23 mouse cellular contexts compared by ENCODE assay signal in the genomic region with DNA sequence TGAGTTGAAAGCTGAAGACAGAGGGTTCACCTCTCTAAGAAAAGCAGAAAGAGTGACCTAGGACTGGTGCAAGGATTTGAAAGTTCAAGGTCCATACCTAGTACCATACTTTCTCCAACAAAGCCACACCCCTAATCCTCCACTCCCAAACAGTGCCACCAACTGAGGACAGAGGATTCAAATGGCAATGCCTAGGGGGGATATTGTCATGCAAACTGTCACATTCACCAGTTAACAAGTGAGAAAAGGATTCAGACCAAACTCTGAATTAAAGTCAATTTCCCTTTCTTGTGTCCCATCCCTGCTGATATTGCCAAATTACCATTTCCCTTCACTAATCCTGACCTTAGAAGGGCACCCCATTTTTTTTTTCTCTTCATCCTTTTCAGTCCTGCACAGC.
"Had no signal": no experiment of that assay in that cellular context is flagged by ENCODE, and none has a peak within 500 bp of the region (broad histone marks: within the 10 kb centered on the region; RNA-seq: fewer than 3 reads in every experiment).

No protein-coding gene starts in this region.

- H3K4me1 ChIP-seq: heart, embryonic 10.5 days; heart, embryonic 12.5 days; hindbrain, embryonic 10.5 days; hindbrain, embryonic 12.5 days; intestine, embryonic 15.5 days; kidney, embryonic 15.5 days; limb, embryonic 10.5 days; limb, embryonic 12.5 days; liver, embryonic 13.5 days; liver, embryonic 15.5 days had no signal

- H3K27me3 ChIP-seq: heart, embryonic 12.5 days; hindbrain, embryonic 12.5 days; intestine, embryonic 15.5 days; kidney, embryonic 15.5 days; limb, embryonic 12.5 days; liver, embryonic 13.5 days; liver, embryonic 15.5 days had no signal

- DNase-seq: gastrocnemius, postnatal 25 days; heart, adult 18-20 months; heart, postnatal 10 days; heart, postnatal 4 days; kidney, adult 18-20 months; kidney, adult 9 months; kidney, postnatal 14 days; kidney, postnatal 36 days; layer of hippocampus, adult 9-11 months; layer of hippocampus, postnatal 36 days; liver; liver, embryonic 13.5 days had no signal

- H3K9ac ChIP-seq: heart, embryonic 12.5 days; hindbrain, embryonic 12.5 days; hindbrain, embryonic 14.5 days; intestine, embryonic 15.5 days; kidney, embryonic 15.5 days; limb, embryonic 12.5 days; liver, embryonic 13.5 days; liver, embryonic 15.5 days had no signal

- H3K36me3 ChIP-seq: heart, embryonic 10.5 days; heart, embryonic 12.5 days; hindbrain, embryonic 10.5 days; hindbrain, embryonic 12.5 days; intestine, embryonic 15.5 days; kidney, embryonic 15.5 days; limb, embryonic 10.5 days; limb, embryonic 12.5 days; liver, embryonic 13.5 days; liver, embryonic 15.5 days had no signal

- H3K4me3 ChIP-seq: heart, embryonic 10.5 days; heart, embryonic 12.5 days; hindbrain, embryonic 10.5 days; hindbrain, embryonic 12.5 days; intestine, embryonic 15.5 days; kidney, embryonic 15.5 days; limb, embryonic 10.5 days; limb, embryonic 12.5 days; liver, embryonic 13.5 days; liver, embryonic 15.5 days had no signal

- H3K27ac ChIP-seq: heart, embryonic 10.5 days; hindbrain, embryonic 10.5 days; hindbrain, embryonic 12.5 days; hindbrain, embryonic 14.5 days; intestine, embryonic 15.5 days; kidney, embryonic 15.5 days; kidney, postnatal 0 days; limb, embryonic 10.5 days; limb, embryonic 12.5 days; liver, embryonic 13.5 days; liver, embryonic 15.5 days had no signal

- H3K9me3 ChIP-seq: heart, embryonic 10.5 days; heart, embryonic 12.5 days; hindbrain, embryonic 12.5 days; intestine, embryonic 15.5 days; kidney, embryonic 15.5 days; limb, embryonic 10.5 days; limb, embryonic 12.5 days; liver, embryonic 13.5 days; liver, embryonic 15.5 days had no signal
